Mouse (Mus musculus) fibroblast of lung, adult 2 months (primary cell): ENCODE data around the gene Dnah12.
"Not testable (repeated sequence)": the region's sequence is repeated elsewhere in the genome, so short reads cannot be mapped to it uniquely, and the experiment has no call there.

Experiments
- DNase-seq: peaks from one replicate; pipeline ENCODE4 v3.0.0-alpha.2; 2011; ENCODE audit warnings: low read depth

Dnah12 gene

GRCm38 (mm10) chr14:26719696-26720095 is 26.6 kb downstream of the Dnah12 start:
- DNase-seq: not testable (repeated sequence)

GRCm38 (mm10) chr14:26724898-26725297 is 31.8 kb downstream of the Dnah12 start:
- DNase-seq: no peak

DNA sequence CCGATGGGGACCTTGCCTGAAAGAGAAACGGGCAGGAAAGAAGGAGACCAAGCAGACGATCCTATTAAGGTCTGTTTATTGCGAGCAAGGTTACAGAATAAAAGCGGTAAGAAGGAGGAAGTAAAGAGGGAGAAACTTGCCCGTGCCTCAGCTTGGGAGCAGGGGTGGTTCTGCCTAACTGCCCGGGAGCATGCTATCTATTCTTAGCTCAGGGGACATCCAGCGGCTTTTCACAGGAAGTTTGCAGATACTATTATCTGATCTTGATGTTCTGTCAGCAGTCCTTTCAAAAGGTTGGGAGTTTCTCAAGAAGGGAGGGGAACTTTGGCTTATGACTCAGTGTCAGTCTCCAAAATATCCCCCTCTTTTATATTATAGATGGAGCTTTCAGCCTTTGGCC is 65.5 kb downstream of the Dnah12 start:
- DNase-seq: no peak

- DNase-seq: no peak
Observed at GRCm38 (mm10) chr14:26764827-26765226, 71.8 kb downstream of the Dnah12 start.

GRCm38 (mm10) chr14:26768195-26768594 is 75.1 kb downstream of the Dnah12 start:
- DNase-seq: no peak

DNA sequence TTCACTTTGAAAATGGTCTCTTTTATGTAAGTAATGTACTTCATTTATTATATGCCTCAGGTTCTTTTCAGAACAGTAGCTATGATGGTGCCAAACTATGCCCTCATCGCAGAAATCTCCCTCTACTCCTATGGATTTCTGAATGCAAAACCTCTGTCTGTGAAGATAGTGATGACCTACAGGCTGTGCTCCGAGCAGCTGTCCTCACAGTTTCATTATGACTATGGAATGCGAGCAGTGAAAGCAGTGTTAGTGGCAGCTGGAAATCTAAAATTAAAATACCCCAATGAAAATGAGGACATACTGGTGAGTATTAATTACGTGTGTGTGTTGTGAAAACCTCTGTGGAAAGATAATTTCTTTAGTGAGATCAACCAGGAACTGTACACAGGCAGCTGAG is 80.5 kb downstream of the Dnah12 start:
- no peak for DNase-seq

DNA sequence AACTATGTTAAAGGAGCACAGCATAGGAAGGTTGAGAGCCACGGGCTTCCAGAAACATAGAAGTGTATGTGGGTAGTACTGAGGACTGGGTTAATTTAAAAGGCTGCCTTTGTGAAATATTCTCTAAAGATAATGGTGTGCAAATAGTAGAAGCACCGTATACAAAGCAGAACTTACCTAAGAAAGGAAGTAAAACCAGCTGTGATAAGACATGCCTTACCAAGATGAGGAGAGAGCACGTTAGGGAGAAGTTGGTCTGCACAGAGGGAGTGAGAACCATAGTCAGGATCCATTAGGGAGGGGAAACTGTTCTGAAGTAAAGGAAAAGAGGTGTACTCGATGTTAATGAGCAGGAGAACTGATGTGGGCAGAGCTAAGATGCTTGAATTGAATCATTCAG is 90.7 kb downstream of the Dnah12 start:
- no peak for DNase-seq

- peak; percentile 8 for DNase-seq
Observed at GRCm38 (mm10) chr14:26785695-26786094, 92.6 kb downstream of the Dnah12 start.

DNA sequence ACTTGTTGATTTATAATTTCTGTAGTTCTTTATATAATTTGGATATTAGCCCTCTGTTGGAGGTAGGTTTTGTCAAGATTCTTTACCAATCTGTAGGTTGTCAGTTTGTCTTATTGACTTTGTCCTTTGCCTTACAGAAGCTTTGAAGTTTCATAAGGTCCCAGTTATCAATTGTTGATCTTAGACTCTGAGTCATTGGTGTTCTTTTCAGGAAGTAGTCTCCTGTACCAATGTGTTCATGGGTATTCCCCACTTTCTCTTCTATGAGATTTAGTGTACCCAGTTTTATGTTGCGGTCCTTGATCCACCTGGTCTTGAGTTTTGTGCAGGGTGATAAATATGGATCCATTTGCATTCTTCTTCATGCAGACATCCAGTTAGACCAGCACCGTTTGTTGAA is 101.4 kb downstream of the Dnah12 start:
- no peak for DNase-seq

DNA sequence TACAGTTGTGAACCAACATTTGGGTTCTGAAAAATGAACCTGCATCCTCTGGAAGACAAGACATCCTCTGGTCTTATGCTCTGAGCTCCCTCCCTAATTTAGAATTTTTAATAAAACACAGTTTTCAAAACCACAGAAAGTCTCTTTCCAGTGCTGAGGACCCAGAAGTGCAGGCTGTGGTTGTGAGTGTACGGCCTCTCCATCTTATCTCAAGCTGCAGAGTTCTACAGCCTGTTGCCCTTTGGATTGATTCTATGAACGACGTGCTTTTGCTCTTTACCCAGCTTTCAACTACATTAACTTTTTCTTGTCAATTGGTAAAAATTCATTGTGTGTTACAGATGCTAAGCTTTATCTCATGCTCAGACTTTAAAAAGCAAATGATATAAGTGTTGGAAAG is 105.3 kb downstream of the Dnah12 start:
- DNase-seq: no peak

DNA sequence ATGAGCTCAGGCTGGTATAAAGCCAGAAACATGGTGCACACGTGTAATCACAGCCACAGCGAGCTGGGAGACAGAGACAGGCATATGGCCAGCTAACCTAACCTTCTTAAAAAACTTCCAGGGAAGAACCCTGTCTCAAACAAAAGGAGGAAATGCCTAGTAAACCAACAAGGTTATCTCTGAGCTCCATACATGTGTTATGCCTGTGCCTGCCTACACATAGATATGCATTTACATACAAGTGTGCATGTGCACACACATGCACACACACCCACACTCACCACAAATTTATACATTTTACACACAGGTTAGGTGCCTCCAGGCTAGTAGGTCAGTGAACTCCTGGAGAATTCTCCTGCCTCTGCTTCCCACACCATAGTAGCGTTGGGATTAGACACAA is 106.2 kb downstream of the Dnah12 start:
- no peak for DNase-seq

GRCm38 (mm10) chr14:26805500-26805899 is 112.4 kb downstream of the Dnah12 start:
- no peak for DNase-seq

DNA sequence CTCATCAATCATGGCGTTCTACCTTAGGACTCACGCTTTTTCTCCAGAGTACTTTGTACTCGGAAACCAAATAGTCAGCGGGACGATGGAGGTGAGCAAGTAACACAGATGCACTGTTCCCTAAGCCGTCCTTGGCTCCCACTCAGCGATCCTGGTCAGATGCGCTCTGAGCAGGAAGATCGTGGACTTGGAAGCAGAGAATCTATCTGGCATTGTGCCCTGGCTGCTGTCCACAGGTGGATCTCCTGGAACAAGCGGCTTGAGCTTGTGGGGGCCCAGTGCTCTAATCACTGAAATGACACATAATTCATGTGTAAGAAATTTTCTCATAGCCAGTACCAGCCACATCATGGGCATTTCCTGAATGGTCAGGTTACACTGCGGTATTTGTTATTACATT is 119.7 kb downstream of the Dnah12 start:
- no peak for DNase-seq

DNA sequence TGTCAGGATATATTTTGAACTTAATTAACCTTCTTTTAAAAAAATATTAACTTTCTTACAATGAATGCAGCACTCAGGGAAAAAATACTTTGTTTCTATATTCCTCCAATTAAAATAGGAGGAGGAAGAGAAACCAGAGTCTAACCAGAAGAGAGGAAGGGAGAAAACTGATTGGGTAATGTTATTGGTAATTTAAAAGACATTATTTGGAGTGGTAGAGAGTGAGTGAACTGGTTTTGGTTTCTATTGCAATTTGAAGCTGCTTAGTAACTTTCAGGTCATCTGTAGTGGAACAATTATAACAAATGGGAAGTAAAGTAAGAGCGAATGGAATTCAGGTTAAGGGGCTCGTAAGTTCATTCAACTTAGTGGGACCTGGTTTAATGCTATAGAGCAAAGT is 120.8 kb downstream of the Dnah12 start:
- no peak for DNase-seq

DNA sequence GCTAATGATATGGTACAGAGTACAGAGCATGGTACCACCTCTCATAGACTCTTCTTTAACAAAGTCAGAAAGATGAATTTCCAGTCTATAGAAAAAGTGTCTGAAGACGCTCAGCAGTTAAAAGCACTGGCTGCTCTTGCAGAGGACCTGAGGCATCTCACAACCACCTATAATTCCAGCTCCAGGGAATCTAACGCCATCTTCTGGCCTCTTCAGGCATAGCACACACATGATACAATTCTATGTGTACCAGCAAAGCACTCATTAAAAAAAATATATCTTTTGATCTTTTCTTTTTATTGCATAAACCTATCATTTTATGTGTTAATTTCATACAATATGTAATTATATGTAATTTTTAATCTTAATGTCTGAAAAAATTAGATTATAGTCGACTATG is 121.8 kb downstream of the Dnah12 start:
- DNase-seq: no peak

DNA sequence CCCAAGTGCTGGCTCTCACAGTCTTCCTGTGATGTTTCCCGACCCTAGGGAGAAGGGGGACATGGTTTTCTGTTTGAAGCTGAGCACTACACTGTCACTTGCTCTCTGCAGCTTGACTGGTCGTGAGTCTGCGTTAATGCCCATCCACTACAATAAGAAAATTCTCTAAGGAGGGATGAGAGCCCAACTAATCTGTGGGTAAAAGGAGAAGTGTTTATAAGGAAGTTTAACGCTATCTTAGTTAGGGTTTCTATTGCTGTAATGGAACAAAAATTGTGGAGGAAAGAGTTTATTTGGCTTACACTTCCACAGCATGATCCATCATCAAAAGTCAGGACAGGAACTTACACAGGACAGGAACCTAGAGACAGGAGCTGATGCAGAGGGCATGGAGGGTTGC is 123.7 kb downstream of the Dnah12 start:
- DNase-seq: no peak

DNA sequence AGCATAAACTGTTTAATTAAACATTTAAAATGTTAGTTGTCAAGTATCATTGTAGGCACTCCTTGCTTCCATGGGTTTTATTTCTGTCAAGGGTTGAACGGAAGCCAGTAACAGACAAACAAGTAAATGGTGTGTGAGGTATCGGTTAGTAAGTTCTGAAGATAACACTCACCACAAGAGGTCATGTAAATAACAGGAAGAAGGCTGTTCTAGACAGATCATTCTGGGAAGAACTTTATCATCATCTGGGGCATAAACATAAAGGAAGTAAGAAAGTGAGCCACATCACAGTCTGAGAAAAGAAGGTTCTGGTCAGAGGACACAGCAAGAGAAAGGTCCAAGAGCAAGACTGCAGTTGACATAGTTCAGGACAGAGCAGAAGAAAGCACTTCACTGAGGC is 132.9 kb downstream of the Dnah12 start:
- DNase-seq: no peak

DNA sequence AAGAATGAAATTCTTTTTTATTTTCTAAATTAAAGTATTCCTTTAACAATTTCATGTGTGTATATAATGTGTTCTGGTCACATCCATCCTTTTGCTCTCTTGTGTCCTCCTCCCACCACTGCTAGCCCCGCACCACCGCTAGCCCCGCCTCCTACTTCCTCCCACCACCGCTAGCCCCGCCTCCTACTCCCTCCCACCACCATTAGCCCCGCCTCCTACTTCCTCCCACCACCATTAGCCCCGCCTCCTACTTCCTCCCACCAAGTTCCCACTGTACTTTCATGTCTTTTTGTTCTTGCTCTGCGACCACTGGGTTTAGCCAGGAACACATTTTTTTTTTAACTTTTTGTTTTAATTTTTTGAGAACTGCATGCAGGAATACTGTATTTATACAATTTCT is 160.0 kb downstream of the Dnah12 start:
- DNase-seq: no peak

GRCm38 (mm10) chr14:26854066-26854465 is 161.0 kb downstream of the Dnah12 start:
- DNase-seq: no peak

DNA sequence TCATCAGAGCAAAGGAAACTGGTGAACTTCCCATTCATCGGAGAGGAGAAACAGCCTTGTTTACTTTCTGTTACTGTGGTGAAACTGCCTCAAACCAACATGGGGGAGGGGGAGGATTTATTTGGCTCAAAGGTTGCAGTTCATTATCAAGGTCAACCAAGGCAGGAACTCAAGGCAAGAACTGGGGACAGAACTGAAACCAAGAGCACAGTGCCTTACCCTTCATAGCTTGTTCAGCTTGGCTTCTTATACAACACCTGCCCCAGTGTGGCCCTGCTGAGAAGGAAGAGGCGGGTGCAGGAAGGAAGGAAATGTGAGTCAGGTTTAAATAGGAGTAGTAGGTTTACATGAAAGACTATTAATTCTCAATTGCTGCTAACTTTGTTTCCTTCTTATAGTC is 165.3 kb downstream of the Dnah12 start:
- no peak for DNase-seq

DNA sequence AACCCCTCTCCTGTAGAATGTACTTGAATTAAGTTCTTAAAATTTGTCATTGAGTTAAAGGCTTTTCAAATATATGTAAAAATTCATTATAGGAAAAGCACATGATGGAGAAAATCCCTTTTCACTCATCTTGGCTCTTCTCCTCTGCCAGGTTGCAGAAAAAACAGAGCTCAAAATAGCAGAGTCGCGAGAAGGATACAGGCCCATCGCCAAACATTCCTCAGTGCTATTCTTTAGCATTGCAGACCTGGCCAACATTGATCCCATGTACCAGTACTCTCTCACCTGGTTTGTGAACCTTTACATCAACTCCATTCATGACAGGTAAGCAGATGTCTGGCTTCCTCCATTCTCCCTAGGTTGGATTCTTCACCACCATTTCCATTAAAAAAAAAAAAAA is 165.9 kb downstream of the Dnah12 start:
- DNase-seq: no peak

DNA sequence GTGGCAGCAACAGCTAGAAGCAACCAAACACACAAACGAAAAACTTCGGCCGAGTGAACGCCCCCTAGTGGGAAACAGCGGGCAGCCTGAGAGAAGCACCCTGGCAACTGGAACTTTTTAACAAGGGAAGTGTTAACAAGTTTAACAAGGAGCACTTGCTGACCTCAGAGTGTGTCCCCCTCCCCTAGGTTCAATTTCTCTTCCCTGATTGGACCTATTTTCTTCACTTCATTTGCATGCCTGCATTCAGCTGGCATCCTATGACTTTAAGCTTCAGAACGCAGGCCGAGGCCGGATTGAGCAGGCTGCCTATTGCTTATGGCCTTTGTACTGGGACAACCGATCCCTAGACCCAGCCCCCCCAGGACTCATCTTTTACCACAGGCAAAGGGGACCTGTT is 174.3 kb downstream of the Dnah12 start:
- no peak for DNase-seq

DNA sequence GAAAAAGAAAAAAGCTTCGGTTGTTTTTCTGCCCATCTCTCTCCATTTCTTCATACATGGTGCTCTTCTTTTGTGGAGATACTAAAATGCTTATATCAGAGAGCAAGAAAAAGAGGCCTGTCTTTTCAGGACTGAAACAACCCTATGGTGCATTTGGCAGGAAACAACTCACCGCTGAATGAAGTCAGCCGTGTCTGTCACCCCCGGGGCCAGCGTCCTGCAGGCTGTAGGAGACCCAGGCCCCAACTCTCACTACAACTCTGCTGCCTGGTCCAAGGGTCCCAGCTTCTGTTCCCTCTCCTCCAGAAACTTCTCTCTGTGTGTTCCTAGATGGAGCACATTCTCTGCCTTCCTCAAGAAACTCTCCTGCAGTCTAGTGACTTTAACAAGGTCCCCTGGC is 175.2 kb downstream of the Dnah12 start:
- DNase-seq: no peak

DNA sequence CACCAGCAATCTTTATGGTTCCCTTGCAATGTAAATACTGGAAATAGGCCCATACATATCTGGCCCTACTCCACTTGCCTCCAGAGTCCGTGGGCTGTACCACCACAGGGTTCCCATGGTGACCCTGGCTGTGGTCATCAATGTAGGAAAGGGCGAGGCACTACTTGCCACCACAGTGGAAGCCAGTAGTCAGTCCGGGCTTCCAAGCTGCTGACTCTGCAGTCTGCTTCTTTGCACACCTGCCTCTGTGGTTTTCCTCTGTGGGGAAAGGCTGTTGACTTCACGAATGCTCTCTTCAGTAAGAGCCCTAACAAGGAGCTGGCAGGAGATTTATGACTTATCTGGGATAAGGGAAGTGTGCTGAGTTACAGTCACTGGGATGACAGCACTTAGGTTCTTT is 185.7 kb downstream of the Dnah12 start:
- no peak for DNase-seq

DNA sequence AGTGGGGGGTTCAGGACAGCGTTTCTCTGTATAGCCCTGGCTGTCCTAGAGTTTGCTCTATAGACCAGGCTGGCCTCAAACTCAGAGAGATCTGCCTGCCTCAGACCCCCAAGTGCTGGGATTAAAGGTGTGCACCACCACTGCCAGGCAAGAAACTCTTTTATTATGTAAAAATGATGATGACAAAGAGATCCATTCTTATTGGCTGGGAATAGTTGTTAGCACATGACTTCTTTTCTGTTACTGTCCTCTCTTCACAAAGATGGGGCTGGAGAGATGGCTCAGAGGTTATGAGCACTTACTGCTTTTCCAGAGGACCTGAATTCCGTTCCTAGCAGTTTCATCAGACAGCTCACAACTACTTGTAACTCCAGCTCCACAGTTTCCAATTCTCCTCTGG is 186.9 kb downstream of the Dnah12 start:
- DNase-seq: no peak
